Comparison of ENCODE assay signal across 12 mouse cellular contexts in the genomic region with DNA sequence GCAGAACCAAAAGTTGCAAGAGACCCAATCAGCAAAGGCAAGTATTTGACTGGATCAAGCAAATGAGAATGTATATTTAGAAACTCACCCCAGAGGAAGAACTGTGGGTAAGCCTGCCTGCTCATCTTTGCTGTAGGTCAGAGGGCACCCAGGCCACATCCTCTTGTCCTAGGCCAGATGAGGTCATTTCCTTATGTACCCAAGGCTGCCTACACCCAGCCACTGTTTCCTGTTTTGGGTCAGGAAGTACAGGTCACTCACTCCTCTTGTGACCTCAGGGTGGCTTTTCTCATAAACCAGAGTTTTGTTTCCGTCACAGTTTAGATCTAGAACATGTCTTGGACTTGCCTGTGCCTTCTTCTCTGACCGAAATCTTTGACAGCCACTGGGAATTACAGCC. TPM values are rescaled to one million over a fixed set of nuclear protein-coding genes. Genes with fewer than 3 reads are reported as not detected.
A peak's percentile ranks its signal among the peaks of the same experiment; 100 is the strongest.
DNase-seq lines count a peak whose midpoint lies in the region; ATAC-seq and TF ChIP-seq lines count a peak whose summit lies in the region.
"Had no signal": no experiment of that assay in that cellular context is flagged by ENCODE, and none has a peak within 500 bp of the region (broad histone marks: within the 10 kb centered on the region; RNA-seq: fewer than 3 reads in every experiment).

No protein-coding gene starts in this region.

- H3K27ac ChIP-seq in heart, adult 2 months = peak overlapping the region; percentile 80
- H3K27ac ChIP-seq in heart, embryonic 10.5 days = no peak overlapping the region
- H3K27ac ChIP-seq in hindbrain, embryonic 13.5 days = no peak overlapping the region
- H3K27ac ChIP-seq in forebrain, embryonic 16.5 days (ENCODE audit: low read length) = no peak overlapping the region
- H3K27ac ChIP-seq: heart, embryonic 13.5 days; limb, embryonic 12.5 days had no signal

- peaks cover 21% of the 10 kb centered on the region for H3K4me1 ChIP-seq in heart, adult 2 months (ENCODE audit: control insufficient read depth, insufficient read depth, low read length)
- peaks cover 17% of the 10 kb centered on the region for H3K4me1 ChIP-seq in heart, embryonic 10.5 days
- no peaks in the 10 kb centered on the region for H3K4me1 ChIP-seq in hindbrain, embryonic 13.5 days (replicated peaks)
- H3K4me1 ChIP-seq in forebrain, embryonic 16.5 days (replicated peaks; ENCODE audit: control insufficient read depth, insufficient read depth, low read length) = no peaks in the 10 kb centered on the region
- H3K4me1 ChIP-seq: limb, embryonic 12.5 days had no signal

- no peak overlapping the region for H3K9ac ChIP-seq in heart, adult 2 months (ENCODE audit: low read depth, low read length)
- no peak overlapping the region for H3K9ac ChIP-seq in hindbrain, embryonic 13.5 days
- H3K9ac ChIP-seq in forebrain, embryonic 16.5 days (replicated peaks; ENCODE audit: low read depth, low read length) = no peak overlapping the region
- H3K9ac ChIP-seq: heart, embryonic 13.5 days; limb, embryonic 12.5 days had no signal

- intact Hi-C loops in heart, adult 2 months (cut with DNase I) = loop anchor here (5.0 kb wide), 1 partner anchor 137 kb away; a partner anchor contains a TSS

- TF ChIP-seq CTCF in heart, adult 2 months (IDR thresholded peaks at IDR 0.05) = no peak

- H3K9me3 ChIP-seq in heart, embryonic 10.5 days = no peaks in the 10 kb centered on the region
- no peaks in the 10 kb centered on the region for H3K9me3 ChIP-seq in hindbrain, embryonic 13.5 days
- H3K9me3 ChIP-seq in forebrain, embryonic 16.5 days (ENCODE audit: control insufficient read depth, low read length) = no peaks in the 10 kb centered on the region
- H3K9me3 ChIP-seq: heart, embryonic 13.5 days; limb, embryonic 12.5 days had no signal

- TF ChIP-seq POLR2A in heart, adult 2 months (IDR thresholded peaks at IDR 0.05; ENCODE audit: insufficient read depth, low read depth, low read length) = no peak

- ATAC-seq in hindbrain, embryonic 13.5 days (ENCODE audit: low FRiP score) = no peak
- ATAC-seq in forebrain, embryonic 16.5 days = no peak

- 49% methylated on average over 2 of the region's 2 CpGs for WGBS in heart, adult 2 months
- 68% methylated on average over 2 of the region's 2 CpGs for WGBS in heart, embryonic 10.5 days
- WGBS in hindbrain, embryonic 13.5 days = 86% methylated on average over 2 of the region's 2 CpGs
- WGBS in forebrain, embryonic 16.5 days = 90% methylated on average over 2 of the region's 2 CpGs

- H3K4me2 ChIP-seq in hindbrain, embryonic 13.5 days = no peak overlapping the region
- no peak overlapping the region for H3K4me2 ChIP-seq in forebrain, embryonic 16.5 days (ENCODE audit: low read length)
- H3K4me2 ChIP-seq: heart, embryonic 13.5 days; limb, embryonic 12.5 days had no signal

- H3K36me3 ChIP-seq in heart, adult 2 months (ENCODE audit: control insufficient read depth, insufficient read depth, low read length) = peaks cover 28% of the 10 kb centered on the region
- no peaks in the 10 kb centered on the region for H3K36me3 ChIP-seq in heart, embryonic 10.5 days
- no peaks in the 10 kb centered on the region for H3K36me3 ChIP-seq in hindbrain, embryonic 13.5 days
- H3K36me3 ChIP-seq in forebrain, embryonic 16.5 days (ENCODE audit: control insufficient read depth, insufficient read depth) = no peaks in the 10 kb centered on the region
- H3K36me3 ChIP-seq: heart, embryonic 13.5 days; limb, embryonic 12.5 days had no signal

- DNase-seq in heart, adult 2 months = peak; percentile 59 to 80
- no peak for DNase-seq in heart, embryonic 10.5 days (ENCODE audit: low spot score)
- peak; percentile 45 for DNase-seq in adrenal gland, postnatal 10 days
- DNase-seq in kidney, postnatal 36 days = peak; percentile 75 to 91
- DNase-seq in naive thymus-derived CD4-positive, alpha-beta T cell, adult 2 months (ENCODE audit: low read depth) = peak; percentile 19
- DNase-seq in urinary bladder, adult 2 months (ENCODE audit: low spot score) = no peak
- DNase-seq: cerebellum, postnatal 36 days had no signal

- TF ChIP-seq EP300 in heart, adult 2 months (IDR thresholded peaks at IDR 0.05; ENCODE audit: insufficient read depth, low read depth, low read length) = peak; percentile 94

- H3K4me3 ChIP-seq in heart, adult 2 months = no peak overlapping the region
- H3K4me3 ChIP-seq in heart, embryonic 10.5 days = no peak overlapping the region
- H3K4me3 ChIP-seq in hindbrain, embryonic 13.5 days = no peak overlapping the region
- no peak overlapping the region for H3K4me3 ChIP-seq in forebrain, embryonic 16.5 days (replicated peaks; ENCODE audit: low read length)
- H3K4me3 ChIP-seq: heart, embryonic 13.5 days; limb, embryonic 12.5 days had no signal

- H3K79me2 ChIP-seq in heart, adult 2 months (replicated peaks; ENCODE audit: control insufficient read depth, insufficient read depth, low read length) = peaks cover 6% of the 10 kb centered on the region

- H3K27me3 ChIP-seq in heart, adult 2 months (ENCODE audit: control insufficient read depth, insufficient read depth, low read length) = no peaks in the 10 kb centered on the region
- no peaks in the 10 kb centered on the region for H3K27me3 ChIP-seq in heart, embryonic 10.5 days (ENCODE audit: insufficient read depth, poor library complexity, severe bottlenecking)
- H3K27me3 ChIP-seq in hindbrain, embryonic 13.5 days = no peaks in the 10 kb centered on the region
- H3K27me3 ChIP-seq in forebrain, embryonic 16.5 days (replicated peaks; ENCODE audit: control insufficient read depth, insufficient read depth, low read length) = no peaks in the 10 kb centered on the region
- H3K27me3 ChIP-seq: heart, embryonic 13.5 days; limb, embryonic 12.5 days had no signal

RNA-seq across cellular contexts. Expression of a gene that starts 56.6 kb away (rescaled TPM):
- 10 to 100 TPM; 73.6 to 92.6 TPM for total RNA-seq in heart, adult 2 months (2021)
- 86.5 and 172 TPM in 2 replicates for polyA plus RNA-seq in heart, adult 2 months (2012; rRNA removed)
- 59.9 and 62.6 TPM in 2 replicates for polyA plus RNA-seq in heart, embryonic 10.5 days (2016; fragmentation: Nextera tagmentation; extraction: Ambion mirVana)
- 100 to 1,000 TPM; 109 to 127 TPM for total RNA-seq in adrenal gland, postnatal 10 days (2021)
- 37.6 and 39.2 TPM in 2 replicates for polyA plus RNA-seq in hindbrain, embryonic 13.5 days (2015; fragmentation: Nextera tagmentation; extraction: Ambion mirVana)
- polyA plus RNA-seq in forebrain, embryonic 16.5 days (2015; fragmentation: Nextera tagmentation; extraction: Ambion mirVana) = 25.7 and 30.5 TPM in 2 replicates
- 234 and 240 TPM in 2 replicates for polyA plus RNA-seq in urinary bladder, adult 2 months (2012; rRNA removed)
- total RNA-seq: MEL had no signal

Comparison
In these comparisons a context has a peak if more than half of its experiments do, and no peak if none do; other contexts are left out.
1. DNase-seq: peak in heart, adult 2 months (2 of 2), adrenal gland, postnatal 10 days (single experiment), kidney, postnatal 36 days (2 of 2) and naive thymus-derived CD4-positive, alpha-beta T cell, adult 2 months (single experiment); none in heart, embryonic 10.5 days (single experiment) and urinary bladder, adult 2 months (single experiment).